Mouse (Mus musculus): ENCODE measurements around the gene Btnl1. TPM values are rescaled to one million over a fixed set of nuclear protein-coding genes. Genes with fewer than 3 reads are reported as not detected.

Gene Btnl1
- polyA plus RNA-seq, 1 experiment from 2014 or later: not detected

DNA sequence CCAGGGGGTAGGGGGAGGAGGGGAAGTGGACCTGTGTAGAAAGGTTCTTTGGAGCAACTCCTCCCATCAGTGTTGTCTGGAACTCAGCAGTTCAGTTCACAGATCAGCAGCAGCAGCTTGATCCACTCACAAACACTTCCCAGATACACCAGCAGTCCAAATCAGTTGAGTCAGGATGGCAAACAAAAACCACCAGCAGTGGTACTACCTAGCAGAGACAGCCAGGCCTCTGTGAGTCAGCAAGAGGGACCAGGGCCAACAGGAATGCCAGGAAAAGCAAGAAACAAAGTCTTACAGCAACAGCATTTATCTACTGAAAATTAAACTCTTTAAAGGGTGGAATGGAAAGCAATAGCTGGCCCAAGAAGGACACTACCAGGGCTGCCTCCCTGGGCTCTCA lies 50.7 kb downstream of the Btnl1 start:
- ChIA-PET POLR2A (no interaction called here), CTCF (no interaction called here)
- no peak for ATAC-seq
- in situ Hi-C loops (cut with MboI; ENCODE audit: low pct_unique_long_range_greater_than_20kb): no loop called here
- no peak for DNase-seq (ENCODE audit: low read depth, low spot score)
- TF ChIP-seq CTCF (IDR thresholded peaks at IDR 0.05): no peak
- peaks cover 32% of the 10 kb centered on the region for H3K27me3 ChIP-seq

Other genes starting within 250 kb of the Btnl1 start
- gene H2-DMb2, start 233.8 kb upstream of the Btnl1 start, polyA plus RNA-seq (2021): 8.2 TPM
- 36.6 TPM for gene H2-DMb1, start 224.1 kb upstream of the Btnl1 start, polyA plus RNA-seq (2021)
- 7.0 TPM for gene Tap1, start 189.6 kb upstream of the Btnl1 start, polyA plus RNA-seq (2021)
- 1.3 TPM for gene Psmb9, start 189.4 kb upstream of the Btnl1 start, polyA plus RNA-seq (2021)
- 18.7 TPM for gene Psmb8, start 179.4 kb upstream of the Btnl1 start, polyA plus RNA-seq (2021)
- 38.2 TPM for gene Tap2, start 173.6 kb upstream of the Btnl1 start, polyA plus RNA-seq (2021)
- not detected for gene H2-Ob, start 138.2 kb upstream of the Btnl1 start, polyA plus RNA-seq (2021)
- 0.09 TPM for gene H2-Ab1, start 119.4 kb upstream of the Btnl1 start, polyA plus RNA-seq (2021)
- gene H2-Aa, start 89.3 kb upstream of the Btnl1 start, polyA plus RNA-seq (2021): not detected
- gene H2-Eb1, start 71.3 kb upstream of the Btnl1 start, polyA plus RNA-seq (2021): 0.32 TPM
- not detected for gene H2-Eb2, start 51.5 kb upstream of the Btnl1 start, polyA plus RNA-seq (2021)
- not detected for gene Btnl2, start 22.3 kb upstream of the Btnl1 start, polyA plus RNA-seq (2021)
- gene BC051142, start 21.7 kb downstream of the Btnl1 start, polyA plus RNA-seq (2021): not detected
- gene Btnl4, start 100.2 kb downstream of the Btnl1 start, polyA plus RNA-seq (2021): not detected
- gene Btnl6, start 140.2 kb downstream of the Btnl1 start, polyA plus RNA-seq (2021): not detected
- gene Notch4, start 187.1 kb downstream of the Btnl1 start, polyA plus RNA-seq (2021): 0.87 TPM
- 0.35 TPM for gene Gpsm3, start 212.7 kb downstream of the Btnl1 start, polyA plus RNA-seq (2021)
- 59.7 TPM for gene Pbx2, start 214.1 kb downstream of the Btnl1 start, polyA plus RNA-seq (2021)
- gene Ager, start 220.7 kb downstream of the Btnl1 start, polyA plus RNA-seq (2021): 1.2 TPM
- gene Rnf5, start 226.6 kb downstream of the Btnl1 start, polyA plus RNA-seq (2021): 69.1 TPM
- gene Agpat1, start 227.1 kb downstream of the Btnl1 start, polyA plus RNA-seq (2021): 128 TPM
- 2.5 TPM for gene Egfl8, start 238.8 kb downstream of the Btnl1 start, polyA plus RNA-seq (2021)

All from Patski (cell line).